Mouse (Mus musculus): ENCODE results near the gene Fam98a.

DNA sequence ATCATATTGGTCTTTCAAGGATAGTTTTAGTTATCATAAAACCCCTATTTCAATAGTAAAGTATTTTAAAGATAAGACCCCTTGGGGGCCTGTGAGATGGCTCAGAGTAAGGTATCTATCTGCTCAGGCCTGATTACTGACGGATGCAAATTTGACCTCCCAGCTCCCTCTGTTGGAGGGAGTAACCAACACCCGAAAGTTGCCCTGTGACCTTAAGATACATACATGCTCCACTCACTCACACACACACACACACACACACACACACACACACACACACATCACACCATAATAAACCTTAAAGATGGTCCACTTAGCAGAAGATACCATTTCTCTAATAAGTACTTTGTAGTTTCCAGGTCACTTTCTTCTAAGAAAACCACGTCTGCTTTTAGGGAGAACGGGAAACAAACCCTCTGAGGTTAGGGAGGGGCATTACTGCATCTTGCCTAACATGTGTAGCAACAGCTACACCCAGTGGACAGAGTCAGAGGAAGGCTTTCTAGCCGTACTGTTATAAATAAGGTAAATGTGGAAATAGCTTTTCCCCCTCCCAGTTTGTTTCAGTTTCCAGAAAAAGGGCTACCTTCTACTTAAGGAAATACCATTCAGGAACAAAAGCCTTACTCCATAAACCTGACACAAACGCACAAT, 15.2 kb downstream of the Fam98a start:
- no peak for TF ChIP-seq POLR2A (IDR thresholded peaks at IDR 0.05; ENCODE audit: borderline replicate concordance, extremely low read depth, insufficient read depth, insufficient read length, poor library complexity, severe bottlenecking)
- peak; percentile 59; the same call in 1 of the 2 replicates for TF ChIP-seq CTCF (IDR thresholded peaks at IDR 0.05; ENCODE audit: borderline replicate concordance, extremely low read depth, insufficient read depth, insufficient read length)
